Mouse (Mus musculus) midbrain, embryonic 12.5 days (tissue): ENCODE measurements at regions not wholly inside any gene's neighbourhood (a gene's known extent, or its start where the extent isn't known, plus 50 kb on each side); places are given as distances from the start of the nearest gene placed in this dataset.

ENCODE experiments used
- ATAC-seq: fragments of 200-750 bp; cut with Nextera tagmentation; 2 replicates; pipeline ENCODE4 v1.8.0; 2017; ENCODE audit warnings: low read depth, moderate TSS enrichment, moderate library complexity; ENCODE audit not compliant: low FRiP score
- H3K27ac ChIP-seq: fragments of 300-500 bp; sonication (generic); replicated peaks from 2 replicates; pipeline ENCODE4 v1.5.1; 2016; ENCODE audit warnings: mild to moderate bottlenecking
- H3K27me3 ChIP-seq: fragments of 300-500 bp; sonication (generic); 2 replicates; pipeline ENCODE4 v1.6.1; 2016; ENCODE audit warnings: mild to moderate bottlenecking
- H3K36me3 ChIP-seq: fragments of 300-500 bp; sonication (generic); 2 replicates; pipeline ENCODE4 v1.6.1; 2016
- H3K4me1 ChIP-seq: fragments of 300-500 bp; sonication (generic); 2 replicates; pipeline ENCODE4 v1.6.1; 2016
- H3K4me2 ChIP-seq: fragments of 300-500 bp; sonication (generic); replicated peaks from 2 replicates; pipeline ENCODE4 v1.6.1; 2016; ENCODE audit warnings: mild to moderate bottlenecking, moderate library complexity
- H3K4me3 ChIP-seq: fragments of 300-500 bp; sonication (generic); 2 replicates; pipeline ENCODE4 v1.5.1; 2016; ENCODE audit warnings: mild to moderate bottlenecking
- H3K9ac ChIP-seq: fragments of 300-500 bp; sonication (generic); replicated peaks from 2 replicates; pipeline ENCODE4 v1.6.1; 2016; ENCODE audit warnings: mild to moderate bottlenecking, moderate library complexity
- H3K9me3 ChIP-seq: fragments of 300-500 bp; sonication (generic); 2 replicates; pipeline ENCODE4 v1.6.1; 2016; ENCODE audit warnings: mild to moderate bottlenecking
- WGBS: fragments of 180-500 bp; shearing (Covaris S2); methylation state at CpG from one replicate; pipeline ENCODE4 v1.1.7; 2016; 5-methylcytosine and 5-hydroxymethylcytosine counted together

GRCm38 (mm10) chr9:23072741-23073140 lies 150.1 kb upstream of the Bmper start:
- no peaks in the 10 kb centered on the region for H3K9me3 ChIP-seq

GRCm38 (mm10) chr9:23083562-23083961 lies 139.3 kb upstream of the Bmper start:
- peak; percentile 92 for ATAC-seq
- Histone ChIP-seq H3K9ac (0 out of 2 replicates have a peak overlapping the region, but pooled peaks have one; percentile 24), H3K4me2 (peak overlapping the region; percentile 34), H3K4me3 (0 out of 2 replicates have a peak overlapping the region, but pooled peaks have one; percentile 7), H3K9me3 (no peaks in the 10 kb centered on the region), H3K27ac (peak overlapping the region; percentile 76), H3K27me3 (no peaks in the 10 kb centered on the region; the same call in 1 of the 2 replicates), H3K4me1 (peaks cover 14% of the 10 kb centered on the region), H3K36me3 (no peaks in the 10 kb centered on the region)
- WGBS = 17% methylated on average over 17 of the region's 17 CpGs

More at GRCm38 (mm10) chr9:23072741-23073140, 150.1 kb upstream of the Bmper start:
- H3K4me1 ChIP-seq = peaks cover 3% of the 10 kb centered on the region; the same call in 1 of the 2 replicates
- peaks cover 8% of the 10 kb centered on the region for H3K27me3 ChIP-seq
- H3K9ac ChIP-seq = no peak overlapping the region
- no peak overlapping the region for H3K4me3 ChIP-seq
- WGBS = 91% methylated on average over 8 of the region's 8 CpGs
- H3K4me2 ChIP-seq = no peak overlapping the region
- H3K36me3 ChIP-seq = no peaks in the 10 kb centered on the region
- no peak overlapping the region for H3K27ac ChIP-seq
- ATAC-seq = no peak

- Histone ChIP-seq H3K4me3 (no peak overlapping the region), H3K9ac (no peak overlapping the region), H3K4me1 (no peaks in the 10 kb centered on the region), H3K36me3 (no peaks in the 10 kb centered on the region), H3K27ac (no peak overlapping the region), H3K27me3 (no peaks in the 10 kb centered on the region; the same call in 1 of the 2 replicates), H3K9me3 (no peaks in the 10 kb centered on the region), H3K4me2 (no peak overlapping the region)
- WGBS = 89% methylated on average over 2 of the region's 2 CpGs
- ATAC-seq = no peak
These were observed 133.5 kb upstream of the Bmper start for GRCm38 (mm10) chr9:23089339-23089738.

GRCm38 (mm10) chr9:23097134-23097789 lies 125.6 kb upstream of the Bmper start:
- no peaks in the 10 kb centered on the region for H3K9me3 ChIP-seq
- 72% methylated on average over 11 of the region's 11 CpGs for WGBS
- no peak overlapping the region for H3K4me2 ChIP-seq
- no peak overlapping the region for H3K4me3 ChIP-seq
- no peaks in the 10 kb centered on the region for H3K27me3 ChIP-seq
- no peak overlapping the region for H3K27ac ChIP-seq
- no peaks in the 10 kb centered on the region for H3K36me3 ChIP-seq
- no peaks in the 10 kb centered on the region; the same call in 1 of the 2 replicates for H3K4me1 ChIP-seq
- no peak for ATAC-seq
- H3K9ac ChIP-seq = no peak overlapping the region

- no peaks in the 10 kb centered on the region for H3K9me3 ChIP-seq
- no peak for ATAC-seq
- no peak overlapping the region for H3K4me3 ChIP-seq
- H3K27me3 ChIP-seq = no peaks in the 10 kb centered on the region
- no peak overlapping the region for H3K4me2 ChIP-seq
- H3K4me1 ChIP-seq = no peaks in the 10 kb centered on the region; the same call in 1 of the 2 replicates
- H3K36me3 ChIP-seq = no peaks in the 10 kb centered on the region
- H3K9ac ChIP-seq = no peak overlapping the region
- H3K27ac ChIP-seq = no peak overlapping the region
These were observed 121.3 kb upstream of the Bmper start for GRCm38 (mm10) chr9:23101584-23101983.

GRCm38 (mm10) chr9:23101990-23102796 lies 120.7 kb upstream of the Bmper start:
- Histone ChIP-seq H3K4me3 (no peak overlapping the region), H3K36me3 (no peaks in the 10 kb centered on the region), H3K4me2 (no peak overlapping the region), H3K4me1 (no peaks in the 10 kb centered on the region; the same call in 1 of the 2 replicates), H3K27ac (no peak overlapping the region), H3K27me3 (no peaks in the 10 kb centered on the region), H3K9me3 (no peaks in the 10 kb centered on the region), H3K9ac (no peak overlapping the region)
- 84% methylated on average over 9 of the region's 9 CpGs for WGBS
- no peak for ATAC-seq

- 86% methylated on average over 6 of the region's 6 CpGs for WGBS
- no peak for ATAC-seq
These were observed 111.4 kb upstream of the Bmper start for GRCm38 (mm10) chr9:23111500-23111899.

GRCm38 (mm10) chr9:23115026-23115425 lies 107.8 kb upstream of the Bmper start:
- ATAC-seq = no peak
- no peak overlapping the region for H3K9ac ChIP-seq
- H3K36me3 ChIP-seq = no peaks in the 10 kb centered on the region
- no peak overlapping the region for H3K4me2 ChIP-seq
- 83% methylated on average over 5 of the region's 5 CpGs for WGBS
- H3K4me3 ChIP-seq = no peak overlapping the region
- no peaks in the 10 kb centered on the region for H3K9me3 ChIP-seq
- H3K27me3 ChIP-seq = no peaks in the 10 kb centered on the region; the same call in 1 of the 2 replicates
- no peak overlapping the region for H3K27ac ChIP-seq
- no peaks in the 10 kb centered on the region for H3K4me1 ChIP-seq

More at GRCm38 (mm10) chr9:23111500-23111899, 111.4 kb upstream of the Bmper start:
- Histone ChIP-seq H3K4me3 (no peak overlapping the region), H3K4me1 (no peaks in the 10 kb centered on the region), H3K27ac (no peak overlapping the region), H3K4me2 (no peak overlapping the region), H3K9me3 (no peaks in the 10 kb centered on the region), H3K9ac (no peak overlapping the region), H3K27me3 (no peaks in the 10 kb centered on the region; the same call in 1 of the 2 replicates), H3K36me3 (no peaks in the 10 kb centered on the region)

- ATAC-seq = no peak
- Histone ChIP-seq H3K27ac (no peak overlapping the region), H3K4me2 (no peak overlapping the region)
These were observed 107.3 kb upstream of the Bmper start for GRCm38 (mm10) chr9:23115540-23115939.

GRCm38 (mm10) chr9:23116311-23116710 lies 106.6 kb upstream of the Bmper start:
- Histone ChIP-seq H3K9ac (no peak overlapping the region), H3K4me1 (no peaks in the 10 kb centered on the region), H3K27ac (no peak overlapping the region), H3K36me3 (no peaks in the 10 kb centered on the region), H3K9me3 (no peaks in the 10 kb centered on the region), H3K4me2 (no peak overlapping the region), H3K4me3 (no peak overlapping the region), H3K27me3 (no peaks in the 10 kb centered on the region; the same call in 1 of the 2 replicates)
- no peak for ATAC-seq
- WGBS = 66% methylated on average over 1 of the region's 1 CpGs

More at GRCm38 (mm10) chr9:23115540-23115939, 107.3 kb upstream of the Bmper start:
- no peaks in the 10 kb centered on the region; the same call in 1 of the 2 replicates for H3K27me3 ChIP-seq
- 78% methylated on average over 5 of the region's 5 CpGs for WGBS
- no peak overlapping the region for H3K9ac ChIP-seq
- no peak overlapping the region for H3K4me3 ChIP-seq
- H3K36me3 ChIP-seq = no peaks in the 10 kb centered on the region
- H3K9me3 ChIP-seq = no peaks in the 10 kb centered on the region
- no peaks in the 10 kb centered on the region for H3K4me1 ChIP-seq

- no peaks in the 10 kb centered on the region; the same call in 1 of the 2 replicates for H3K27me3 ChIP-seq
- no peaks in the 10 kb centered on the region for H3K4me1 ChIP-seq
- WGBS = 84% methylated on average over 4 of the region's 4 CpGs
- no peaks in the 10 kb centered on the region for H3K9me3 ChIP-seq
- H3K4me2 ChIP-seq = no peak overlapping the region
- H3K27ac ChIP-seq = no peak overlapping the region
- no peaks in the 10 kb centered on the region for H3K36me3 ChIP-seq
- no peak for ATAC-seq
- H3K9ac ChIP-seq = no peak overlapping the region
- no peak overlapping the region for H3K4me3 ChIP-seq
These were observed 103.1 kb upstream of the Bmper start for GRCm38 (mm10) chr9:23119811-23120210.

GRCm38 (mm10) chr9:23120814-23121213 lies 102.1 kb upstream of the Bmper start:
- Histone ChIP-seq H3K4me1 (peaks cover 2% of the 10 kb centered on the region; the same call in 1 of the 2 replicates), H3K27ac (no peak overlapping the region), H3K4me2 (no peak overlapping the region), H3K27me3 (no peaks in the 10 kb centered on the region), H3K36me3 (no peaks in the 10 kb centered on the region), H3K4me3 (no peak overlapping the region), H3K9me3 (no peaks in the 10 kb centered on the region), H3K9ac (no peak overlapping the region)
- ATAC-seq = no peak
- WGBS = 94% methylated on average over 2 of the region's 2 CpGs
